Mouse (Mus musculus) testis, adult 2 months (tissue): Measurements from ENCODE around the gene Hist2h2be. TPM values are rescaled to one million over a fixed set of nuclear protein-coding genes. Genes with fewer than 3 reads are reported as not detected.
"Not testable (repeated sequence)": the region's sequence is repeated elsewhere in the genome, so short reads cannot be mapped to it uniquely, and the experiment has no call there.

Source experiments
- H3K27ac ChIP-seq: fragments of 200-500 bp; 2 replicates; pipeline ENCODE4 v1.5.1; 2012; ENCODE audit warnings: low read depth, low read length; ENCODE audit not compliant: control insufficient read depth, insufficient read depth
- H3K27me3 ChIP-seq: fragments of 200-500 bp; 2 replicates; pipeline ENCODE4 v1.6.1; 2012; ENCODE audit warnings: mild to moderate bottlenecking, low read length, moderate library complexity; ENCODE audit not compliant: control insufficient read depth, insufficient read depth
- H3K36me3 ChIP-seq: fragments of 200-500 bp; 2 replicates; pipeline ENCODE4 v1.6.1; 2012; ENCODE audit warnings: mild to moderate bottlenecking, low read length; ENCODE audit not compliant: control insufficient read depth, insufficient read depth
- H3K4me1 ChIP-seq: fragments of 200-500 bp; 2 replicates; pipeline ENCODE4 v1.6.1; 2012; ENCODE audit warnings: low read length; ENCODE audit not compliant: control insufficient read depth, insufficient read depth
- H3K4me3 ChIP-seq: fragments of 200-500 bp; 2 replicates; pipeline ENCODE4 v1.5.1; 2012; ENCODE audit warnings: low read depth, mild to moderate bottlenecking, low read length, moderate library complexity, mixed read lengths; ENCODE audit not compliant: control insufficient read depth
- CTCF ChIP-seq: fragments of 200-500 bp; IDR thresholded peaks from 2 replicates; pipeline ENCODE4 v1.5.1; 2012; ENCODE audit warnings: low read depth, mild to moderate bottlenecking, inconsistent platforms, low read length, moderate library complexity; ENCODE audit not compliant: control insufficient read depth, insufficient read depth, insufficient replicate concordance
- POLR2A ChIP-seq: fragments of 200-500 bp; IDR thresholded peaks from 2 replicates; pipeline ENCODE4 v1.6.1; 2012; ENCODE audit warnings: low read depth, mild to moderate bottlenecking, inconsistent platforms, low read length, moderate library complexity; ENCODE audit not compliant: control insufficient read depth
- polyA plus RNA-seq: library from polyadenylated mRNA; depleted of rRNA; stranded (reverse); fragments of >200 nt; gene quantifications from 2 replicates; pipeline ENCODE4 v1.2.3, GENCODE M21; 2012

The Hist2h2be gene
- polyA plus RNA-seq, 1 experiment: 13.0 TPM

- no peak overlapping the region for H3K27ac ChIP-seq
- H3K4me3 ChIP-seq: no peak overlapping the region
- no peaks in the 10 kb centered on the region for H3K27me3 ChIP-seq
- H3K36me3 ChIP-seq: no peaks in the 10 kb centered on the region
- TF ChIP-seq CTCF: no peak
- no peak for TF ChIP-seq POLR2A
- H3K4me1 ChIP-seq: peaks cover 4% of the 10 kb centered on the region; the same call in 1 of the 2 replicates
Observed at GRCm38 (mm10) chr3:96235836-96236235, 14.9 kb downstream of the Hist2h2be start.

DNA sequence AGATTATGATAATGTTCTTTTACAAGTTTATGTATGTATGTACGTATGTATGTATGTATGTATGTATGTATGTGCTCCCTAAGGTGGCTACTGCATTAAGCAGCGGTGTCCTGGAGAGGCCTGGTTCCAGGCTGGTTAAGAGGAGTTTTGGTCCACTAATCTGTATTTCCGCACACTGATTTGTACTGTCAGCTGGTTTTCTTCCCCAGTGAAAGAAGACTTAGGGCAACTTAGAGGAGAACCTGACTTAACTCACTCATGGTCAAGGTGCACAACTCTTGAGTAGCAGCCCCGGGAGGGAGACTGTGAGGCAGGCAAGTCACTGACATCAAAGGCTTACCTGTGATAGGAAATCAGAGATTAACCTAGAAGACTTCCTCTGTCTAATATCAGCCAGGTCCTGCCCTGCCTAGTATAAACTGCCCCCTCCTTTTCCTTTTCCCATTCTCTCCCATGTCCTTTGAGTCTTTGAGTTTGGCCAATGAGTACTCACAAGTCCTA, 16.0 kb downstream of the Hist2h2be start:
- TF ChIP-seq CTCF (no peak), POLR2A (no peak)
- Histone ChIP-seq H3K36me3 (no peaks in the 10 kb centered on the region), H3K27ac (no peak overlapping the region), H3K27me3 (no peaks in the 10 kb centered on the region), H3K4me3 (peak overlapping the region; percentile 85), H3K4me1 (peaks cover 5% of the 10 kb centered on the region; the same call in 1 of the 2 replicates)

- H3K4me1 ChIP-seq: peaks cover 5% of the 10 kb centered on the region; the same call in 1 of the 2 replicates
- H3K27ac ChIP-seq: no peak overlapping the region
- H3K36me3 ChIP-seq: no peaks in the 10 kb centered on the region
- no peaks in the 10 kb centered on the region for H3K27me3 ChIP-seq
- no peak for TF ChIP-seq POLR2A
- TF ChIP-seq CTCF: no peak
- H3K4me3 ChIP-seq: peak overlapping the region; percentile 85
Observed at GRCm38 (mm10) chr3:96237335-96237903, 16.5 kb downstream of the Hist2h2be start.

GRCm38 (mm10) chr3:96237904-96238511, 17.1 kb downstream of the Hist2h2be start:
- Histone ChIP-seq H3K4me3 (peak overlapping the region; percentile 85), H3K27ac (peak overlapping the region; percentile 71), H3K36me3 (no peaks in the 10 kb centered on the region), H3K27me3 (no peaks in the 10 kb centered on the region), H3K4me1 (peaks cover 5% of the 10 kb centered on the region; the same call in 1 of the 2 replicates)
- TF ChIP-seq CTCF (no peak), POLR2A (no peak)

DNA sequence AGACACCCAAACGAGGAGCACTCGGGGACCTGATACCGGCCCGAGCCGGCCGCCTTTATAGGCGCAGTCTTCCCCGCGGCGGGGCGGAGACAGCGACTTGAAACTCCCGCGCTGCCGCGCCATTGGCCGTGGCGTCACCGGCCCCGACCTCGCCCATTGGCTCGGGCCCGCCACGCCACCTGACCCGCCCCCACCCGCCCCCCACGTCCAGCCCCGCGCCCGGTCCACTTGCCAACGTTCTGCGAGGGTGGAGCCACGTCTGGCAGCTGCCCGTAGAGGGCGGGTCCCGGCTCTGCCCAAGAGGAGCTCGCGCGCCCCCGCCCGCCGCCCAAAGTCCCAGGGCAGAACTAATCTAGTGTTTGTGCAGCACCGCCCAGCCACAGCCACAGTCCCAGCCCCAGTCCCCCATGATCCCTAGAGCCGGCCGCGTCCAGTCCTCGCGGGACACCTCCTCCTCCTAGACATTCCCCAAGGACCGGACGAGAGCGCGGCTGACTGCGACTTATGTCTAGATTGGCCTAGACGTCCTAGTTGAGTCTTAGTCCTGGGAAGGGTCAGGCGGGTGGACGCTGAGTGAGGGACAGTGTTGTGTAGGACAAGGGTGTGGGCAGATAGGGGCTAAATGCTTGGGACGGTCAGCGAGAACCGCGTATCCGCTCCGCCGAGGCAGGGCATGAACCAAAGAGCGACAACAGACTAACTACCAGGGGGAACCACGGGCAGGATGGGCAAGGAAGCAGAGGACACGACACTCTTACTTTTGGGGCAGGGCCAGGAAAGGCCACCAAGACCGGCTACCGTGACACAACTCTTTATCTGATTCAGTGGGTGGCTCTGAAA, 18.3 kb downstream of the Hist2h2be start, which contains the start of gene Hist2h3c2:
Hist2h3c2 (minus strand) TSS at position 174 of the 840 bp plus-strand sequence.
- Histone ChIP-seq H3K27ac (peak within 1 kb of the TSS; percentile 76), H3K4me3 (peak within 1 kb of the TSS; percentile 85)
- not testable (repeated sequence) for H3K27me3 ChIP-seq, H3K4me1 ChIP-seq, H3K36me3 ChIP-seq

DNA sequence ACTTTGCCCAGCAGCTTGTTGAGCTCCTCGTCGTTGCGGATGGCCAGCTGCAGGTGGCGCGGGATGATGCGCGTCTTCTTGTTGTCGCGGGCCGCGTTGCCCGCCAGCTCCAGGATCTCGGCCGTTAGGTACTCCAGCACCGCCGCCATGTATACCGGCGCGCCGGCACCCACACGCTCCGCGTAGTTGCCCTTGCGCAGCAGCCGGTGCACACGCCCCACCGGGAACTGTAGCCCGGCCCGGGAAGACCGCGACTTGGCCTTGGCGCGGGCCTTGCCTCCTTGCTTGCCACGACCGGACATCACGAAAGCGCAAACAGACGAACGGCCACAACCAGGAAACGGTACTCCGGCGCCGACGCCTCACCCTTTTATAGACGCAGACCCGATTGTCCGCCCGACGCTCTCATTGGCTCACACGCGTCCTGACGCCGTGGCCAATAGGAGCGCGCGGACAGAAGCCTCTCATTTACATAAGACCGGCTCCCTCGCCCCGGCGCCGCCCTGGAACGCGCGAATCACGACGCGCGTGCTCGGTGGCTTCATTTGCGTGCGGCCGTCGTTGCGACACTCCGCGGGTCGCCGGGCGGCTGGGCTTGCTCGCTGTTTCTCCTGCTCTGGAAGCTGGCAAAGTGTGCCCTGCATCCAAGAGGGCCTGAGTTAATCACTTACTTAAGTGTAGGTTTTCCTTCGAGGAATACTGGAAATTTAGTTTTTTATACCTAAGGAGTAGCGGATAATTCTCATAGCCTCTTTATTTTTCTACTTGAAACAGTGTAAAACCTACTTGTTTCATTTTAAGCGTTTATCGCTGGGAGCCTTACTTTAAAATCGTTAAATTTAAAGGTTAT, 19.3 kb downstream of the Hist2h2be start, which contains the start of gene Hist2h2aa2:
Hist2h2aa2 (minus strand) TSS at position 328 of the 850 bp plus-strand sequence.
- peak within 1 kb of the TSS; percentile 86 for H3K4me3 ChIP-seq
- TF ChIP-seq POLR2A: peak; percentile 73

More for the DNA sequence above, 19.3 kb downstream of the Hist2h2be start, which contains the start of gene Hist2h2aa2:
- H3K4me1 ChIP-seq, H3K36me3 ChIP-seq, H3K27me3 ChIP-seq: not testable (repeated sequence)
- H3K27ac ChIP-seq: peak within 1 kb of the TSS; percentile 84
